Mouse (Mus musculus): ENCODE results near the gene Pigu. TPM values are rescaled to one million over a fixed set of nuclear protein-coding genes. Genes with fewer than 3 reads are reported as not detected.

The Pigu gene
- polyA plus RNA-seq, 1 experiment from 2014 or later: 64.6 TPM

GRCm38 (mm10) chr2:155272396-155273170 lies 84.6 kb downstream of the Pigu start:
- H3K9ac ChIP-seq (ENCODE audit: low read depth, low read length): no peak overlapping the region
- ATAC-seq: no peak
- H3K36me3 ChIP-seq (ENCODE audit: control insufficient read depth, insufficient read depth, low read length): no peaks in the 10 kb centered on the region
- H3K4me1 ChIP-seq (ENCODE audit: control insufficient read depth, insufficient read depth, low read depth, low read length): peaks cover 7% of the 10 kb centered on the region
- H3K4me3 ChIP-seq (ENCODE audit: low read length): no peak overlapping the region
- H3K27me3 ChIP-seq (replicated peaks; ENCODE audit: control insufficient read depth, insufficient read depth, low read length): no peaks in the 10 kb centered on the region
- WGBS: 80% methylated on average over 10 of the region's 10 CpGs
- H3K9me3 ChIP-seq (ENCODE audit: control insufficient read depth, low read length): no peaks in the 10 kb centered on the region
- no peak overlapping the region for H3K4me2 ChIP-seq (ENCODE audit: low read length)
- H3K27ac ChIP-seq (ENCODE audit: low read depth, low read length): no peak overlapping the region

- H3K4me1 ChIP-seq (ENCODE audit: control insufficient read depth, insufficient read depth, low read depth, low read length): peaks cover under 1% of the 10 kb centered on the region
- no peak overlapping the region for H3K27ac ChIP-seq (ENCODE audit: low read depth, low read length)
- ATAC-seq: no peak
- WGBS: 84% methylated on average over 6 of the region's 6 CpGs
- no peak overlapping the region for H3K4me3 ChIP-seq (ENCODE audit: low read length)
- H3K36me3 ChIP-seq (ENCODE audit: control insufficient read depth, insufficient read depth, low read length): no peaks in the 10 kb centered on the region
- H3K27me3 ChIP-seq (replicated peaks; ENCODE audit: control insufficient read depth, insufficient read depth, low read length): no peaks in the 10 kb centered on the region
- no peak overlapping the region for H3K4me2 ChIP-seq (ENCODE audit: low read length)
- no peaks in the 10 kb centered on the region for H3K9me3 ChIP-seq (ENCODE audit: control insufficient read depth, low read length)
- H3K9ac ChIP-seq (ENCODE audit: low read depth, low read length): no peak overlapping the region
Measured at GRCm38 (mm10) chr2:155271957-155272356, 85.3 kb downstream of the Pigu start.

- Histone ChIP-seq H3K4me1 (ENCODE audit: control insufficient read depth, insufficient read depth, low read depth, low read length) (no peaks in the 10 kb centered on the region), H3K27me3 (replicated peaks; ENCODE audit: control insufficient read depth, insufficient read depth, low read length) (no peaks in the 10 kb centered on the region), H3K4me3 (ENCODE audit: low read length) (no peak overlapping the region), H3K9me3 (ENCODE audit: control insufficient read depth, low read length) (no peaks in the 10 kb centered on the region), H3K36me3 (ENCODE audit: control insufficient read depth, insufficient read depth, low read length) (no peaks in the 10 kb centered on the region), H3K9ac (ENCODE audit: low read depth, low read length) (no peak overlapping the region), H3K4me2 (ENCODE audit: low read length) (no peak overlapping the region), H3K27ac (ENCODE audit: low read depth, low read length) (no peak overlapping the region)
- ATAC-seq: no peak
- 82% methylated on average over 5 of the region's 5 CpGs for WGBS
Measured at GRCm38 (mm10) chr2:155266896-155267295, 90.3 kb downstream of the Pigu start.

- no peaks in the 10 kb centered on the region for H3K4me1 ChIP-seq (ENCODE audit: control insufficient read depth, insufficient read depth, low read depth, low read length)
- 93% methylated on average over 6 of the region's 6 CpGs for WGBS
- H3K9me3 ChIP-seq (ENCODE audit: control insufficient read depth, low read length): no peaks in the 10 kb centered on the region
- no peak overlapping the region for H3K4me3 ChIP-seq (ENCODE audit: low read length)
- no peak overlapping the region for H3K27ac ChIP-seq (ENCODE audit: low read depth, low read length)
- H3K4me2 ChIP-seq (ENCODE audit: low read length): no peak overlapping the region
- H3K27me3 ChIP-seq (replicated peaks; ENCODE audit: control insufficient read depth, insufficient read depth, low read length): no peaks in the 10 kb centered on the region
- H3K36me3 ChIP-seq (ENCODE audit: control insufficient read depth, insufficient read depth, low read length): no peaks in the 10 kb centered on the region
- no peak for ATAC-seq
- no peak overlapping the region for H3K9ac ChIP-seq (ENCODE audit: low read depth, low read length)
Measured at GRCm38 (mm10) chr2:155265526-155265925, 91.7 kb downstream of the Pigu start.

GRCm38 (mm10) chr2:155249588-155249987 lies 107.6 kb downstream of the Pigu start:
- ATAC-seq: no peak
- no peaks in the 10 kb centered on the region for H3K4me1 ChIP-seq (ENCODE audit: control insufficient read depth, insufficient read depth, low read depth, low read length)
- no peaks in the 10 kb centered on the region for H3K9me3 ChIP-seq (ENCODE audit: control insufficient read depth, low read length)
- H3K4me3 ChIP-seq (ENCODE audit: low read length): no peak overlapping the region
- H3K9ac ChIP-seq (ENCODE audit: low read depth, low read length): no peak overlapping the region
- H3K27ac ChIP-seq (ENCODE audit: low read depth, low read length): no peak overlapping the region
- peaks cover 58% of the 10 kb centered on the region for H3K36me3 ChIP-seq (ENCODE audit: control insufficient read depth, insufficient read depth, low read length)
- no peaks in the 10 kb centered on the region for H3K27me3 ChIP-seq (replicated peaks; ENCODE audit: control insufficient read depth, insufficient read depth, low read length)
- H3K4me2 ChIP-seq (ENCODE audit: low read length): no peak overlapping the region
- WGBS: 96% methylated on average over 5 of the region's 5 CpGs

GRCm38 (mm10) chr2:155248718-155249117 lies 108.5 kb downstream of the Pigu start:
- ATAC-seq: no peak
- H3K27me3 ChIP-seq (replicated peaks; ENCODE audit: control insufficient read depth, insufficient read depth, low read length): no peaks in the 10 kb centered on the region
- H3K4me3 ChIP-seq (ENCODE audit: low read length): no peak overlapping the region
- H3K9me3 ChIP-seq (ENCODE audit: control insufficient read depth, low read length): no peaks in the 10 kb centered on the region
- no peak overlapping the region for H3K4me2 ChIP-seq (ENCODE audit: low read length)
- no peak overlapping the region for H3K27ac ChIP-seq (ENCODE audit: low read depth, low read length)
- no peak overlapping the region for H3K9ac ChIP-seq (ENCODE audit: low read depth, low read length)
- 87% methylated on average over 2 of the region's 2 CpGs for whole genome bisulfite sequencing
- peaks cover 65% of the 10 kb centered on the region for H3K36me3 ChIP-seq (ENCODE audit: control insufficient read depth, insufficient read depth, low read length)
- no peaks in the 10 kb centered on the region for H3K4me1 ChIP-seq (ENCODE audit: control insufficient read depth, insufficient read depth, low read depth, low read length)

- Histone ChIP-seq H3K27me3 (replicated peaks; ENCODE audit: control insufficient read depth, insufficient read depth, low read length) (no peaks in the 10 kb centered on the region), H3K9me3 (ENCODE audit: control insufficient read depth, low read length) (no peaks in the 10 kb centered on the region), H3K36me3 (ENCODE audit: control insufficient read depth, insufficient read depth, low read length) (peaks cover 66% of the 10 kb centered on the region), H3K4me1 (ENCODE audit: control insufficient read depth, insufficient read depth, low read depth, low read length) (no peaks in the 10 kb centered on the region), H3K4me2 (ENCODE audit: low read length) (no peak overlapping the region), H3K4me3 (ENCODE audit: low read length) (no peak overlapping the region), H3K9ac (ENCODE audit: low read depth, low read length) (no peak overlapping the region), H3K27ac (ENCODE audit: low read depth, low read length) (no peak overlapping the region)
- 91% methylated on average over 1 of the region's 1 CpGs for WGBS
- no peak for ATAC-seq
Measured at GRCm38 (mm10) chr2:155248206-155248605, 109.0 kb downstream of the Pigu start.

- no peaks in the 10 kb centered on the region for H3K4me1 ChIP-seq (ENCODE audit: control insufficient read depth, insufficient read depth, low read depth, low read length)
- no peak overlapping the region for H3K27ac ChIP-seq (ENCODE audit: low read depth, low read length)
- 88% methylated on average over 4 of the region's 4 CpGs for WGBS
- peaks cover 62% of the 10 kb centered on the region for H3K36me3 ChIP-seq (ENCODE audit: control insufficient read depth, insufficient read depth, low read length)
- no peak overlapping the region for H3K9ac ChIP-seq (ENCODE audit: low read depth, low read length)
- no peak for ATAC-seq
- H3K27me3 ChIP-seq (replicated peaks; ENCODE audit: control insufficient read depth, insufficient read depth, low read length): no peaks in the 10 kb centered on the region
- H3K9me3 ChIP-seq (ENCODE audit: control insufficient read depth, low read length): no peaks in the 10 kb centered on the region
- H3K4me3 ChIP-seq (ENCODE audit: low read length): no peak overlapping the region
- no peak overlapping the region for H3K4me2 ChIP-seq (ENCODE audit: low read length)
Measured at GRCm38 (mm10) chr2:155246231-155246630, 111.0 kb downstream of the Pigu start.

GRCm38 (mm10) chr2:155242296-155242855 lies 114.9 kb downstream of the Pigu start:
- peaks cover 24% of the 10 kb centered on the region for H3K36me3 ChIP-seq (ENCODE audit: control insufficient read depth, insufficient read depth, low read length)
- 90% methylated on average over 7 of the region's 7 CpGs for WGBS
- H3K9ac ChIP-seq (ENCODE audit: low read depth, low read length): no peak overlapping the region
- no peak overlapping the region for H3K4me3 ChIP-seq (ENCODE audit: low read length)
- H3K4me1 ChIP-seq (ENCODE audit: control insufficient read depth, insufficient read depth, low read depth, low read length): peaks cover 15% of the 10 kb centered on the region
- H3K4me2 ChIP-seq (ENCODE audit: low read length): no peak overlapping the region
- no peaks in the 10 kb centered on the region for H3K9me3 ChIP-seq (ENCODE audit: control insufficient read depth, low read length)
- H3K27me3 ChIP-seq (replicated peaks; ENCODE audit: control insufficient read depth, insufficient read depth, low read length): no peaks in the 10 kb centered on the region
- ATAC-seq: no peak
- H3K27ac ChIP-seq (ENCODE audit: low read depth, low read length): no peak overlapping the region
